Mouse (Mus musculus) cerebellum, postnatal 36 days (tissue): ENCODE data around the gene Gli3.

ENCODE experiments used
- DNase-seq, 2 experiments: peaks; one replicate each; pipeline ENCODE4 v3.0.0; 2021 to 2022; ENCODE audit warnings: mixed read lengths in 2 of 2

The Gli3 gene

DNA sequence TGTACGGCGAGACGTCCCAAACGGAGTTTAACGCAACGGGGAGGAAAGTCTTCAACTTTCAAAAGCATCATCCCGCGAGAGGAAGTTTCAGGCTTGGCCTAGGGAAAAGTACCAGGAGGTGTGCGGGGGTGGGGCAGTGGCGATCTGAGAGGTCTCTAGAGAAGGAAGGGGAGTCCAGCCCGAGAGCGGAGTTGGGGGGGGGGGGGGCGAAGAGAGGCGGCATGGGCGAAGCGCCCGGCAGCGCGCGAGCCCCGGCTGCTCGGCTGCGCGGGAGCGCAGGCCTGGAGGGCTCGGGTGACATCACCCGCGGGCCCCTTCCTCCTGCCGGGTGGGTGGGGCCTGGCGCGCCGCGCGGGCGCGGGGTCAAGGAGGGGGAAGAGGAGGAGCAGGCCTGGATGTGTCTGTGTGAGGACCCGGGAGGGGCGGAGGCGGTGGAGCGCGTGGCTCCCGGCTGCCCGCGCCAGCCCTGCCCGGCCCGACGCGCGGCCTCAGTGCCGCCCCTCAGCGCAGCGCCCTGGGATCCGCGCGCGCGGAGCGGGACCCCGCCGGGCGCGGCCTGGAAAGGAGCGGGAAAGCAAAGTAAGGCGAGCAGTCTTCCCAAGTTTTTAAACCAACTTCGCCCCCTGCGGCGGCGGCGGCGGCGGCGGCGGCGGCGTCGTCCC lies at the start of gene Gli3:
TSS of gene Gli3 (plus strand) at position 406 of the 662 bp plus-strand sequence.
- peak in 1 of 2 experiments; percentile 18 for DNase-seq

DNA sequence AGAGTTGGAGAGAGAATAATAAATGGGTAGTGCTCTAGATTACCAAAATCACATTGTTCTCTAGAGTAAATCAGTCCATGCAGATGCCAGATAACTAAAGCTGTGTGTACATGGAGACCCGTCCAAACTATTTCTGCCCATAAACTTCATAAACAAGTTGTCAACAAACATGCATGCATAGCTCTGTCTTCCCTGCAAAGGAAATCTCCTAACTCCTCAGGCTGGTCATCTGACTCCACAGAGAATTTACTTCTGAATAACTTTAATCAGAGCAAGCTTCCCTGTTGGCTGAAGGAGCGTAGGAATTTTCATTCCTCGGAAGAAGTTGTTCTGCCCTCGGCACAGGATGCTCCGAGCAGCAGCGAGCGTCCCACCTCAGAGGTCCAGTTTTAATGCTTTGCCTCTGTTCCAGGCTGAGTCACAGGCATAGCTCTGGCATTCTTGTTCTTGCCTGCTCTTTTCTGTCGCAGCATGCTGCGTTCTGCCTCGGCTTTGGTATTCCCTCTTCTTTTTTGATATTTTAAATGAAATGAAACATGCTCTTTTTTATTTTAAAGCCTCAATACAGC lies 41.8 kb upstream of the Gli3 start:
- DNase-seq: no peak

DNA sequence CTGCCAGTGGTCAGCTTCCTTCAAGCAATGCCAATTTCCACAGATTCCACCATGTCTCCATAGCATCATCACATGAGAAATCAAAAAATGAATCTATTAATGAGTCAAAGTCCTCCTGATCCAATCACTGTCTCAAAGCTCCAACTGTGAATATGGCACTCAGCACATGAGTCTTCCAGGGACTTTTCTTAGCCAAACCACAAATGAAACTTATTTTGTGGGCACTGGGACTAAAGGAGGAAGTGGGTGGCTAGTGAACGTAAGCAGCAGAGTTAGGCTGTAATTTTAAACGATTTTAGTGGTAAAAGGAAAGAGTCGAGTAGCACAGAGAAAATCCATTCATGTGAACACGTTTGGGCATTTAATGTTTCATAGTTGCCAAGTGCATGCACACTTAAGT lies 21.0 kb upstream of the Gli3 start:
- DNase-seq: no peak

DNA sequence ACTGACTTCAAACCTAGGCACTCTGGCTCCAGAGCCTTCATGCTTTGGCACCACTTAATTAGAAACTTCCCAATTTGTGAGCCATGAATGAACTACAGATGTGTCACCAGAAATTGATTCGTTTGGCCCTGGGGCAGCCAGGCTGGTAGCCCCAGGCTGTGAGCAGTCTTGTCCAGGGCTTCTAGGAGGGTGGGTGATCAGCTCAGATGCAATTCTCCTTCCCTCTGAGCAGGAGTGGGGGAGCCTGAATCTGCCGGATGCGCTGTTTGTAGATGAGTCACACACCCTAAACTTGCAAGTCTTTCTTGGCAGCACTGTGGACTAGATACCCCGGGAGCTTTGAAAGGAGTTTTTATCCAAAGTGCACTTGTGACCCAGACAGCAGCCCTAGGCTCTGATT lies 18.7 kb upstream of the Gli3 start:
- DNase-seq: no peak

DNA sequence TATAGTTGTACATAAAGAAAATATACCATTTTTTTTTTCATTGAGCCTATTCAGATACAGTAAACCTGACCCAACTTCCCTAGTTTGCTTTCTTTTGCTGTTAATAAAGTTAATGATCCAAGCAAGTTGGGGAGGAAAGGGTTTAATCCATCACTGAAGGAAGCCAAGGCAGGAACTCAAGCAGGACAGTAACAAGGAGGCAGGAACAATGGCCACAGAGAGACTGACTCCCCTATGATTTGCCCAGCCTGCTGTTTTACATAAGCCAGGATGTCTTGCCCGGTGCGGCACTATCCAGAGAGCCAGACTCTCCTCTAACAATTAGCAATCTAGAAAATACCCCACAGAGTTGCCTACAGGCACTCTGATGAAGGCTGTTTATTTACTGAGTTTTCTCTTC lies 17.4 kb upstream of the Gli3 start:
- no peak for DNase-seq

DNA sequence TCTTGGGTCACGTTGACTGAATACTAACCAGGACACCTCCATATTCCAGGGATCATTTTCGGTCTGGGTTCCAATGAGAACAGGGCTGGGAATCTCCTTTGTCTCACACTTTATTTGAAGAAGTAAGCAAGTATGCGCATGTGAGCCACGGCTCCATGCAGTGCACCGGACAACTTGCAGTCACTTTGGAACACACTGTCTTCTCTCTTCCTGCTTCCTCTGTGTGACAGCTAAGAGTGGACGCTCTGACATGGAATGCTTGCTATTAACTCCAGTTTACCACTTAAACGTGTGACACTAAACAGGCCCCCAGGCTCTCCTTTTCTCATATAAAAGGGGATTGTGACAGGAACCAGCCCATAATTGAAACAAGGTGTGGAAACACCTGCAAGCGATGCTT lies 17.0 kb upstream of the Gli3 start:
- no peak for DNase-seq

DNA sequence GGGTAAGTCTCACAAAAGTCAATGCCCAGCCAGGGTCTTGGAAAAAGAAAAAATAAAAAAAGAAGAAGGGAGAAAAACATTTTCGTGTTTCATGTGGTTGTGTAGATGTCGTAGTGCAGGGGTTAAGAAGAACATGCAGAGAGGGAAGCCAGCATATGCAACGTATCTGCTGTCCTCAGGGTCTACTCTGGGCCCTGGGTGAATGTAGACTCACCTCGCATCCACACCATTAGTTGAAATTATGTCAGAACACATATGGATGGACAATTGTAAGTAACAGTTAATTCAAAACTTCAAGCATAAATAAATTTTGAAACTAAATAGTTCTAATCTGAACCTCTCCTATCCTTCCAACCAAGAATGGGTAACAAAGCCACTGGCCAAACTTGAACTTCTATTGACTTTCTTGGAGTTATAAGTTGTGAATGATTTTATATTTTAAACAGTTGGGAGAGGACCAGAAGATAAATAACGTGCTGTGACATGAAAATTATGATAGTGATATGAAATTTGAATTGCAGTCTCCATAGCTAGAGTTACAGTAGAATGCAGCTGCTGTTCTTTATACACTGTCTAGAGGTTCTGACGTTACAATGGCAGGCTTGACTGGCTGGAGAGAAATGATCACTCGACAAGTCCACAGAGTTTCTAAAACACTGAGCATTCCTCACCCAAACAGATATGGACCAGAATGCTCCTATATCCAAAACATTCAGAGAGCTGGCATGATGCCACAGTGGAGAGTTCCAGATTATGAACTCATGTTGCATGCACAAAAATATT lies 16.1 kb upstream of the Gli3 start:
- DNase-seq: no peak

DNA sequence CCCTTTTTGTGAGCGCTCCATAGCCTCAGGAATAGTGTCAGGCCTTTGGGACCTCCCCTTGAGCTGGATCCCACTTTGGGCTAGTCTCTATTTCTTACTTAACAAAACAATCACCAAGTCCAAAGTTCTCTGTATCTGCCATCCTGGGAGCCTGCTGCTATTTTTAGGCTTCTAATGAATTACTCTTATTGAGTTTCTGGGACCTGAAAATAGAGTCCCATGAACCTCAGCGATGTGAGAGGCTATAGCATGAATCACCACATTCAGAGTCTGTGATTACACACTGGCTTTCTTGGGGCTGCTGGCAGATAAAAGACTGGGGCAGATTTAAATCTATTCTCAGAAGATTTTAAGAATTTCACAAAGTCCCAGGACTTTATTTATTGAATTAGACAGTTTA lies 12.1 kb upstream of the Gli3 start:
- no peak for DNase-seq

DNA sequence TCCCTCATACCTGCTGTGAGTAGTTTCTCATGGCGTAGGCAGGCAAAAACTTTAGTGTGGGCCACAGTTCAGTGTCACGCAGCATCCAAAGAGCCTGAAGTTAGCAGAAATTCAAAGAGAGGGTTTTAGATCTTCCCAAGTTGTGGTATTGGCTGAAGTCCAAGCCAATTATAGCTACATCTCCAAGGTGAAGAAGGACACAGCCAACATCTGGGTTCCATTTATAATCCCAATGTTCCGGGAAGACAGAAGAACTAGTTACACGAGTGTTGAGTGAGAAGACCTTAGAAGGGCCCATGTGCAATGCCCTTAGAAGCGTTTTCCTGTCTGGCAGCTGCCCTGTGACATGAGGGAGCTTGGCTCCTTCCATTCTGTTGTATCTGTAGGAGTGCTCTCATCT lies 5.2 kb upstream of the Gli3 start:
- no peak for DNase-seq

DNA sequence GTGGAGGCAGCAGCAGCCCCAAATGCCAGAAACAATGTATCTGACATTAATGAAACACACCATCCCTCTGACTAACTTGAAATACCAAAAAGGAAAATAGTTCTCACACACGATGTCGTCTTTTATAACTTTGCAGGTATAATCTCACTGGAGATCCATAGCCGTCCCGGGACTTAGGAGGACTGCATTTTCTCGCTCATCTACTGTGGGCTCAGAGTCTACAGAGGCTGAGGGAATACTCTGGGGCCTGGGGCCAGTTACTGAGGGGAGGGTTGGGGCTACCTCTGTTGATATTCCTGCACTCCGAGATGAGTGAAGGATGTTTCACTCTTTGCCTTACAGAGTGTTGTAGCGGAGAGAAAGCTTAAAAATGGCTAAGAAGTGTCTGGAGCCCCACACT lies 1.1 kb upstream of the Gli3 start:
- no peak for DNase-seq

DNA sequence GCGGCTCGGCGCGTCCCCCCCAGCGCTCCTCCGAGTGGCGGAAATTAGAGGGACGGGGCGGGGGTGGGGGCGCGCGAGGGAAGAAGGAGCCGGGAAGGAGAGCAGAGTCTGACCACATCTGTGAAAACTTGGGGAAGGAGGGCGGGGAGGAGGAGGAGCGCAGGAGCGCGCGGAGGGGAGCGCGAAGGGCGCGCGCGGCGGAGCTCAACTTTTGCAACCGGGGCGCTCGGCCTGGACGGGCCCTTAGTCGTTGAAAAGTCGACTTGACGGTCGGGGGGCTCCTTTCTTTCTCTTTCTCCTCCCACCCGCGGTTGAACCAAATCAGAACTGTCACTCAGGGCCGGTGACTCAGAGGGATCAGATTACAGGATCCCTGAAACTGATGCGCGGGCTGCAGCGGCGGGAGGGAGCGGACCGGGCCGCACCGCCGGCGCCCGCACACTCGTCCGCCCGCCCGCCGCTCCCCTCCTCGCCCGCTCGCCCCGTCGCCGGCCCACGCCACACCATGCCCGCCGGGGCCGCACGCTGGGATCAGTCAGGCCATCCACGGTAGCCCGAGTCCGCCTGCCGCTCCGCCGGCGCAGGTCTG lies 551 bp downstream of the Gli3 start:
- DNase-seq: no peak

DNA sequence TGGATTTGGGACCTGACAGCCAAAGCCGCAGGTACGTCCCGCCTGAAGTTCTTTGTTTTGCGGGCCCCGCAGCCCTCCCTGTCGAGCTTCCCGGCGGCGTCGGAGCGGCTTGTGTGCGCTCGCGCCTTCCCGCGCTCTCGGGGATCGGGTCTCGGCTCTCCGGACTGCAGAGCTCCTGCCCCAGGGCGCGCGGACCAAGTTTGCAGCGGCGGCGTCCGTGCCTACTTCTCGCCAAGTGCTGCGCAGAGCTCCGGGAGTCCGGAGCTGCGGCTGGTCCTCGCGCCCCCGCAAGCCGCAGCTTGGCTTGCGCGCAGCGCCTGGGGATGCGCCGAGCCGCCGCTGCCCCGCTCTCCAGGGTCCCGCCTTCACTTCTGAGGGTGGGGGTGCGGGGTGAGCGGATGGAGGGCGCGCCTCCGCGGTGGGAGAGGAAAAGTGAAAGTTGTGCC lies 1.1 kb downstream of the Gli3 start:
- no peak for DNase-seq

DNA sequence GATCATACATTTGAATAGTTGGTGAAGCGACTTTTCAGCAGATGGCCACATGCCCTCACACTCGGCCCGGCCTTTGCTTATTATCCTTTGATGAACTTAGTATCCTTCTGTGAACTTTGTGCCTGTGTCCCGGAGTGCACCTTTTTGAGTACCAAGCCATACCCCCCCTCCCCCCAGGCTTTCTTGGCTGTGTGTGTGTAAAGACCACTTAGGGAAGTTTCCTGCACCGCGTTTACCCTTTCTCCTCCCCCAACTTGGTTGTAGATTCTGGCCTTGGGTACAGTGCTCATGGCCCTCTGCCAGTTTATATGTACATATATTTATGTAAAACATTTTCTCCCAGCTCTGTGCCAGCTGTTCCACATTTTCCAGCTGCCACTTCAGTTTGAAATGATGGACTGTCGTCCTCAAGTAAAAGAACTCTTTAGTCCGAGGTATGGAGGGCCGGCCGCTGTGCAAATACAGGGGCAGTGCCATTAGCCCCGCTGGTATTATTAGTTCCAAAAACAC lies 1.8 kb downstream of the Gli3 start:
- DNase-seq: no peak

DNA sequence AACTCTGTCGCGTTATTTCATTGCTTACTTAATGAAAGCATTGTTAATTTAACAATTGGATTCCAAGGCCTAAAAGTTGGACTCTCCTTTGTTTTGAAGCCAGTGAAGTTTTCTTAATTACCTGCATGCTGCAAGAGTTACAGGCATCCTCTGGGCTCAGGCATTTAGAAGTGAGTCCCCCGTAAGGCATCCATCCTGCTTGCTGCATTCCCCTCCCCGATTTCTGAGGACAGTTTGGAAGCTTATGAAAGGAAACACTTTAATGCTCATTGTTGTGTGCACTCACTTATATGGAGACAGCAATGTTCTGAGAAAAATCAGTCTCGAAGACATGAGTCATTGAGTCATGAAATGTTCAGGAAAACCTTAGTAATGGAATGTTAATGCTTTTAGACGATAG lies 3.5 kb downstream of the Gli3 start:
- DNase-seq: no peak

DNA sequence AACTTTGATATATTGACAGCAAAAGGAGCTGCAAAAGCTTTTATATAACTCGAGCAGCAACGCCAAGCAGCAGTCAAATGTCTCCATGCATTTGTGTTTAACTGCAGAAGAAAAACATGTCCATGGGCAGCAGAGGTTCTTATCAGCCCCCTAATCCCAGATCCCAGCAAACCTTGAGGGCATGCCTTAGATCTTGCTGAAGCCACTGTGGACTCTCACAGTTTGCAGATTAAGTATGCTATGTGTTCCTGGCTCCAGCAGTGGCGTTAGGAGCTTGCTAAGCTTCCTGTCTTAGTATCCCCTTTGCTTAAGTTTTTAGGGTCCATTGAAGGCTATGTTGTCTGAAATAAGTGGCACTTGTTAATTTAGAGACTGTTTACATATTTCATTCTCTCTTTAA lies 4.4 kb downstream of the Gli3 start:
- no peak for DNase-seq

DNA sequence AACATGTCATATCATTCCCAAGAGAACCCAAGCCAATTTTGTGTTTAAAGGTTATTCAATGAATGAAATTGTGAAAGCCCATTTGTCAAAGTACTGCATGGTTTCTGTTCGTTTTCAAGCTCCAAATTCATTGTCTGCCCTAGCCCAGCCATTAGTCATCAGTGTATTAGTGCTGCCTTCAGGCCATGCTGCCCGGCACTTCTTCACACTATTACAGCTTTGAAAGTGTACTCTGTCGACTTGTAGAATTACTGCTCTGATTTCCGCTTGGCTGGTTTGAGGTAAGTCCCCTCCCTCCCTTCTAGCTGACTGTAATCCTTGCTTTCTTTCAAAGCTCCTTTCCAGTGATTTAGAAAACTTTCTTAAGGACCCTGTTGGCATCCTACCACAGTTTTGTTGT lies 5.4 kb downstream of the Gli3 start:
- DNase-seq: no peak

DNA sequence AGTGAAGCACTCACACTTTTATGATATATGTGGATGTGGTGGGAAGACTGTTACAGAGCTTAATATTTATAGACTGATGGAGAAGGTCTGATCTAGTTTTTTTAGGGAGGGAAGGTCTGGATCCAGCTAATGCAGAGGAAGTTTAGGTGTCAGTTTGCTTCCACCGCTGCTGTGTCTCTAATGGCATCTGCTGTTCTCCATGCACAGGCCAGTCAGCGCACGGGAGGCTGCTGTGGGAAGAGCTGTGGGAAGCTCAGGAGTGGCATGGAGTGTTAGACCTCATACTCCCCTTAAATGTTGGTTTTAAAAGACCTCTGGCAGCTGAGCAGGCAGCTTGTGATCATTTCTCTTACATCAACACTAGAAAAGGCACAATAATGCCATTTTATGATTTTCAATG lies 7.0 kb downstream of the Gli3 start:
- DNase-seq: no peak

DNA sequence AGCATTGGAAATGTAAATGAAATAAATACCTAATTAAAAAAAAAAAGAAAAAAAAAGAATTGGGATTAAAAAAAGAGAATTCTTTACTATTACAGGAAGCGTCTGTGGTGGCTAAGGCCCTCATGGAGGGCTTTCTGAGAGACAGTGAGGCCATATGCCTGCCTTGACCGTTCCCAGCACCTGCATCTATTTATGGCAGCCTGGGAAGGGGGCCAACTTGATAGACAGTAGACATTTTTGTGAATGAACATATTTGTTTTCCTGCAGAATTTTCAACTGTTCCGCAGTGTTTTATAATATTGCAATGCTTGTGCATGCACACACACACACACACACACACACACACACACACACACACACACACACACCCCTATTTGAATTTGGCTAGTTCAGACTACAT lies 9.7 kb downstream of the Gli3 start:
- peak in 1 of 2 experiments; percentile 5 for DNase-seq

DNA sequence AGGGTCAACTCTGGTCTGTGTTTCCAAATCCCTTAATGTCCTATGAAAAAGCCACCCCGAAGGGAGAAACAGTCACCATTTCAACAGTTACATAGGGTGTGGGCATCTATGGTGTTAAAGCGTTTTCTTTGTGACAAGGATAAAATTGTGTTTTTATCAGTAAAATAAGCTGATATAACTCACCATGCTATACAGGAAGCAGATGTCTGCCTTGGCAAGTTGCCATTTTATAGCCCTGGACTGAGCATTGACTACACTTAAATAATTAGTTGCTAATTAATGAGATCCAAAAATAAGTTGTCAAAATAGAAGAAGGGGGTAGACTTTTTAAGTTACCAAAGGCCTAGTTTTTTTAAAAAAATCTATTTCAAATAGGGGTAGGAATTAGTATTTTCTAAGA lies 11.4 kb downstream of the Gli3 start:
- DNase-seq: no peak

DNA sequence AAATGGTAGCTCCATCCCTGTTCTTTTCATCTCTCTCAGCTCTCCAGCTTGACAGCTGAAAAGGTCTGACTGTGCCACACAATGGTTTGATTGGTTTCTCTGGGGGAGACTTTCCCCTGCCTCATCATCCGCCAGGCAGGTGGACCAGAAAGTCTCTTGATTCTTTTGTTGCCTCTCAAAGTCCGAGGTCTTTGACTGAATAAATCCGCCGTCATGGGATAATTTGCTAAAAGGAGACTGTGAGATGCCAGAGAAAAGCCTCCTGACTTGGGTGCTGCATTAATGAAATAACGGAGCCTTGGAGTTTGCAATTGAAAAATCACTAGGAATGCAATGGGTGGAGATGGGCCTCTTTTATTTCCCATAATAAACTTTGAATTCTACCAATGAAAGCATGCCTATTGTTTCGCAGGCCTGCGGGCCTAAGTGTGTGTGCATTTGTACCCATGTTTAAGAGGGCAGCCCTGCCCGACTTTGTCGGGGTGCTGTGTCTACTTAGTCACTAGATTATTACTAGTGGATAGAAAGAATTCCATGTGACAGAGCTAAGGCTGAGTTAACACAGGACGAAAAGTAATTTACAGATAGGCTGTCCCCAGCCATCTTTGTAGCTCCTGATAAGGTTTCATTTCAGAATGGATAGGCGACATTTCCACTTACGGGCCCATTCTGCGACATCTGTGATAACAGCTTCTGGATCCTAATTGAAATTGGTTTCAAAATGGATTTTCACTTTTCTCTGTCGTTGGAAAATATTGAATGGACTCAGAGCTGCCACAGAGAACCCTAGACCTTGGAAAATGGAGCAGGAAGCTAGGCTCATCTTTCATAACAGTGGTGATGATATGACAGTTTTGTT lies 23.2 kb downstream of the Gli3 start:
- no peak for DNase-seq

DNA sequence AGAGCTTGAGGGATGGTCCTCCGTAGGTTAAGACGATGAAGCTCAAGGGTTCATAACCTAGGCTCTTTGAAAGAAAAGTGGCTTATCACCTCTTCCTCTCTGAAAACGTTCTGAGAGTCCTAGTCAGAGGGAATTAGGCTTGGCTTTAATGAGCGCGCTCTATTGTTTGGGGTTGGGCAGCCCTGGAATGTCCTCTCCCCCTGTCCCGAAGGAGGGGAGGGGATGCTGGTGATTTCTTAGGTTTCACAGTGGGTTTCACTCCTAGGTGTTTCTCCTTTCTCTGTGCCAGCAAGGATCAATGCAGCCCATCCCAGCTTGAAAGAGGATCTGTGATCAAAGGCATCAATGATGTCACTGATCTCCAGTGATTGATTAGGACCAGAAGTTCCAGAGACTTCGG lies 24.3 kb downstream of the Gli3 start:
- no peak for DNase-seq

DNA sequence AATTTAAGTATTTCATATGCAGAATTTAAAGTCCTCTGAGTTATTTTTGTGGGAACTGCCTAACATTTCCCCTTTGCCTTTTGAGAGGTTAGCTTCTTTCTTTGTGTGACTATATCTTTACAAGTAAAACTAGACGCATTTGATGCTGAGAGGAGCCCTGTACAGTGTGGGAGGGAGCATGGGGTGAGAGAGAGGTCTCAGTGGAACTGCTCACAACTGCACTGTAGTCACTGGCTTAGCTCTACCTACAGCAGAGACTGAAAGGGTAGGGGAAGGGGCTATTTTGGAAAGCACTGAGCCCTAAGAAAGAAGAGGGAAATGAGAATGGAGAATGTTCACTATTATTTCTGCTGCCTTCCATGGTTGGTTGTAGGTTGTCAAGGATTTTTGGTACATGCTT lies 25.0 kb downstream of the Gli3 start:
- no peak for DNase-seq

DNA sequence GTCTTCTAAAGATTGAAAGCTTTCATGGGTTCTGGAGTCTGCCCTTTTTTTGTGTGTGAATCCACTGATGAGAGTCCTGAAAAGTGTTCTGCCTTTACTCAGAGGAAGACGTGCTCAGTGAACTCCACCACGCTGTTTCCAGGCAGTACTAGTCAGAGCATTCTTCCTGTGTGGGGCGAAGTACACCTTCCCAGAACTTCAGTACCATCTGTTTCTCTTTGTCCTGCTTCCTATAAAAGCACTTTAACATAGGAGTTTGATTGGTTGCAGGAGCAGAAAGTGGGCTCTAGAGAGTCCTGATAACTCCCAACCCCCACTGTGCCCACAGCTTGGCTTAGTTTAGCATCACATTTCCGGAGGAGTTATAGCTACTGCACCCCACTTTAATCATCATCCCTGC lies 32.8 kb downstream of the Gli3 start:
- DNase-seq: no peak
